Mouse (Mus musculus): ENCODE data around the gene Olfr578. TPM values are rescaled to one million over a fixed set of nuclear protein-coding genes. Genes with fewer than 3 reads are reported as not detected.

Olfr578 gene
- not detected in 4 replicates for total RNA-seq (2023)

DNA sequence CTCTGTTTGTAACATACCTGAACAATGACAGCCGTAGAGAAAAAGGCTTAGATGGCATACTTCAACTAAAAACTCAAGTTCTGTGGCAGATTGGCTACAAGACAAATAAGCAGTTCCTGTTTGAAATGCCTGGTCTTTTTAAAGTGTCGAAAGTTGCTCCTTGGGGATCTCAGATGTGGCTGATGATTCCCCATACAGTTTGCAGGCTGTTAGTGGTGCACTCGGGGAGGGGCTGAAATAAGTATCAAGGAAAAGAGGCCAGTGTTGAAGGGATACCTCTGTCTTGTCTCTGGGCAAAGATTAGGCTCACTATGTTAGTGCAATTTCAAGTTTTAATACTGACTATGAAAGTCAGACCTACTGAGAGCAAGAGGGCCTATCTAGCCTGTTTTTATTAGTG is at the start of gene Olfr578:
Gene Olfr578 (minus strand): TSS at position 101 of the 400 bp plus-strand sequence.

DNA sequence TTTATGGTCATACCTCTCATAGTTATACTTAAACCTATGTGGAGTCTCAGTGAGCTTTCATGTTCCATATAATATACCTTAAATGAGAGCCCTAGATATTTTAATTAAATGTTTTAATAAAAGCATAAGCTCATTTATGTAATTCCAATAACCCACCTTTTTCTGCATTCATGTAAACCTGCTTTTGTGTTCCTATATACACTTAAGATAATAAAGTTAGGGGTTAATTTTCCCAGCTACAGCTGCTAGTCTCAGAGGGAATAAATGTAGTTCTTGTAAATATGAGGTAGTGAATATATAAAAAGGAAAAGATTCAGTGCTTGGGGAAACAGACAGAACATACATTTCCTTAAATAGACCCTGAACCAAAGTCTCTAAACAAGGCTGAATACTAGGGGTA is 48.6 kb upstream of the Olfr578 start, which contains the start of gene Olfr582:
Gene Olfr582 (plus strand): TSS at position 301 of the 400 bp plus-strand sequence.

GRCm38 (mm10) chr7:102975843-102976242 is 13.3 kb downstream of the Olfr578 start, which contains the start of gene Olfr577:
Gene Olfr577 (minus strand): TSS chr7:102975943.

GRCm38 (mm10) chr7:102962360-102962759 is 26.8 kb downstream of the Olfr578 start, which contains the start of gene Olfr576:
Gene Olfr576 (plus strand): TSS chr7:102962660.

DNA sequence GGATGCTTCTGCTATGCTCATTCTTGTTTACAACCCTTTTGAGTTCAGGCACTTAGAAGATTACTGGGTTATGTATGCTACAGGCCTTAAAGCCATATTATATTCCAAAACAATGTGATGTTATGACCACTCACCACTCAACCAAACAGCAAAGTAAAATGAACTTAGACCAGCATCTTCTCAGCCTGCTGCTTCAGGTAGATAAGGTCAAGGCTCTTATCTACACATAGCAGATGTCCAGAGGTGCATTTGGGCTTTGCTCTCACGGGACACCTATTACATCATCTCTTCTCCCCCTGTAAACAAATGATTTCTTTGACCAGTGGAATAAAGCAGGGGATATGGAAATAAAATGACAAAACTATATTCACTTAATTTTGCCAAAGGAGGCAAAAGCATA is 30.5 kb downstream of the Olfr578 start, which contains the start of gene Olfr575:
Gene Olfr575 (minus strand): TSS at position 183 of the 400 bp plus-strand sequence.

DNA sequence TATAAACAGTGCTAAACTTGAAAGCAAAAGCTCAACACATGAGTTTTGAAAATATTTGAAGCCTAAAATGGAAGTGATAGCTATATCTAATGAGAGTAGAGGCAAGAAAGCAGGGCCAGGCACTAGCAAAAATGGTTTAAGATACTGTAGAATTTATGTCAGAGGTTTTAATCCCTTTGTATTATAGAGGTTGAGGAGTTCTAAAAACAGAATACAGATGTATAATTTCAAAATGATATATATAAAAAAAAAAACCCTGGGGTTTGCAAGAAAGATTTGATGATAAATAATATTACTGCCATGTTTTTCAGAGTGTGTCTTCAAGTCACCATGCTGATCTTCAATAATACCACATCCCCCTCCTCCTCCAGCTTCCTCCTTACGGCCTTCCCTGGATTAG is 41.0 kb downstream of the Olfr578 start, which contains the start of gene Olfr574:
Gene Olfr574 (plus strand): TSS at position 301 of the 400 bp plus-strand sequence.

DNA sequence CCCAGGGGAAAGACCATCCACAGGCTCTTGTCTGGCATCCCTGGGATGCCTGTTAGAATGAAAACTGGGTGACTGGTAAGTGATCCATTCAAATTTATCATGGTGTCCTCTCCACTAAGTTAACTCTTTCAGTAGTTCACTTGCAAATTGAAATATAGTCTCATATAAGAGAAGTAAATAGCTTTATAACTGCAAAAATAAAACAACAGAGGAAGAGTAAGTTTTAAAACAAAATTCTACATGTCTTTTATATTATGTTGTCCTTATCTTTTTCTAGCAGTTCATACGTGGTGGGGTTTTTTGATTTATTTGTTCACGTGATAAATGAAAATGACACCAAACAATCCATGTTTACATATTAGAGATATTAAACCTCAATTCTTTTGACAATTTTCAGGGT is 46.6 kb downstream of the Olfr578 start, which contains the start of gene Olfr573-ps1:
Gene Olfr573-ps1 (minus strand): TSS at position 101 of the 400 bp plus-strand sequence.

Other genes with a start within 250 kb of the Olfr578 start
- gene Olfr560, start 230.0 kb downstream of the Olfr578 start, total RNA-seq (2023), result not detected in 4 replicates
- gene Olfr78, start 229.9 kb downstream of the Olfr578 start, total RNA-seq (2023), result not detected in 4 replicates
- gene Olfr561, start 218.1 kb downstream of the Olfr578 start, total RNA-seq (2023), result not detected in 4 replicates
- gene Olfr564, start 185.8 kb downstream of the Olfr578 start, total RNA-seq (2023), result not detected in 4 replicates
- gene Olfr566, start 130.6 kb downstream of the Olfr578 start, total RNA-seq (2023), result not detected in 4 replicates
- gene Olfr568, start 112.2 kb downstream of the Olfr578 start, total RNA-seq (2023), result not detected in 4 replicates
- gene Olfr569, start 98.4 kb downstream of the Olfr578 start, total RNA-seq (2023), result not detected in 4 replicates
- not detected in 4 replicates for gene Olfr570, start 94.7 kb downstream of the Olfr578 start, total RNA-seq (2023)
- not detected in 4 replicates for gene Olfr571, start 71.8 kb downstream of the Olfr578 start, total RNA-seq (2023)
- not detected in 4 replicates for gene Olfr572, start 64.9 kb downstream of the Olfr578 start, total RNA-seq (2023)
- not detected in 4 replicates for gene Olfr573-ps1, start 46.7 kb downstream of the Olfr578 start, total RNA-seq (2023)
- gene Olfr574, start 40.9 kb downstream of the Olfr578 start, total RNA-seq (2023), result not detected in 4 replicates
- not detected in 4 replicates for gene Olfr575, start 30.5 kb downstream of the Olfr578 start, total RNA-seq (2023)
- gene Olfr576, start 26.7 kb downstream of the Olfr578 start, total RNA-seq (2023), result not detected in 4 replicates
- not detected in 4 replicates for gene Olfr577, start 13.4 kb downstream of the Olfr578 start, total RNA-seq (2023)
- gene Olfr582, start 48.7 kb upstream of the Olfr578 start, total RNA-seq (2023), result not detected in 4 replicates
- not detected in 4 replicates for gene Olfr583, start 62.0 kb upstream of the Olfr578 start, total RNA-seq (2023)
- gene Olfr584, start 92.6 kb upstream of the Olfr578 start, total RNA-seq (2023), result not detected in 4 replicates
- not detected in 4 replicates for gene Olfr585, start 108.4 kb upstream of the Olfr578 start, total RNA-seq (2023)
- gene Olfr586, start 136.3 kb upstream of the Olfr578 start, total RNA-seq (2023), result not detected in 4 replicates
- not detected in 4 replicates for gene Olfr588-ps1, start 151.6 kb upstream of the Olfr578 start, total RNA-seq (2023)
- gene Olfr589, start 167.0 kb upstream of the Olfr578 start, total RNA-seq (2023), result not detected in 4 replicates
- gene Olfr591, start 189.0 kb upstream of the Olfr578 start, total RNA-seq (2023), result not detected in 4 replicates
- not detected in 4 replicates for gene Olfr592, start 195.5 kb upstream of the Olfr578 start, total RNA-seq (2023)
- not detected in 4 replicates for gene Olfr593, start 222.5 kb upstream of the Olfr578 start, total RNA-seq (2023)
- gene Olfr594, start 227.7 kb upstream of the Olfr578 start, total RNA-seq (2023), result not detected in 4 replicates

Data from B cell, adult 62 days (primary cell).